Mouse (Mus musculus) MEL (cell line): ENCODE data around the gene Naga. TPM values are rescaled to one million over a fixed set of nuclear protein-coding genes. Genes with fewer than 3 reads are reported as not detected.

ENCODE experiments used
- polyA plus RNA-seq, 2 experiments: library from polyadenylated mRNA; stranded (reverse) in 1 of 2; unstranded in 1 of 2; fragments of >175 nt in 1 of 2; fragments of >200 nt in 1 of 2; gene quantifications; 2 replicates each; pipeline versions ENCODE4 v1.2.1 to v1.2.4; 2012; ENCODE audit warnings: low replicate concordance in 2 of 2, low read depth in 1 of 2; ENCODE audit not compliant: insufficient read length in 2 of 2, insufficient read depth in 1 of 2, missing spikeins in 1 of 2
- total RNA-seq: library from RNA; depleted of rRNA; stranded (reverse); fragments of 300-350 nt; gene quantifications from 2 replicates; pipeline ENCODE4 v1.2.3, GENCODE M21; 2012; rRNA removed

The Naga gene
- total and polyA plus RNA-seq, 3 experiments: 26.4 to 59.5 TPM; not detected in 1

Other genes starting within 250 kb of the Naga start
- gene Ccdc134, start 211.0 kb downstream of the Naga start, total RNA-seq: 11.8 and 19.7 TPM in 2 replicates
- gene Ccdc134, start 211.0 kb downstream of the Naga start, polyA plus RNA-seq: 10 to 100 TPM in 1 of 2 experiments, not detected in 1; 17.5 TPM
- gene Srebf2, start 191.7 kb downstream of the Naga start, total RNA-seq: 40.5 and 52.2 TPM in 2 replicates
- gene Srebf2, start 191.7 kb downstream of the Naga start, polyA plus RNA-seq: 100 to 1,000 TPM in 1 of 2 experiments, not detected in 1; 161 TPM
- gene Shisa8, start 126.1 kb downstream of the Naga start, total RNA-seq: not detected in 2 replicates
- under 1 TPM in 1 of 2 experiments, not detected in 1; 0.10 TPM for gene Shisa8, start 126.1 kb downstream of the Naga start, polyA plus RNA-seq
- gene Tnfrsf13c, start 114.6 kb downstream of the Naga start, total RNA-seq: 1.5 TPM in 2 replicates
- gene Tnfrsf13c, start 114.6 kb downstream of the Naga start, polyA plus RNA-seq: under 1 TPM in 1 of 2 experiments, not detected in 1; 0.63 TPM
- gene Cenpm, start 94.2 kb downstream of the Naga start, total RNA-seq: 23.5 and 23.7 TPM in 2 replicates
- 10 to 100 TPM in 1 of 2 experiments, not detected in 1; 56.3 TPM for gene Cenpm, start 94.2 kb downstream of the Naga start, polyA plus RNA-seq
- gene 1500009C09Rik, start 86.5 kb downstream of the Naga start, total RNA-seq: not detected in 2 replicates
- not detected for gene 1500009C09Rik, start 86.5 kb downstream of the Naga start, polyA plus RNA-seq
- not detected in 2 replicates for gene Sept3, start 64.0 kb downstream of the Naga start, total RNA-seq
- not detected for gene Sept3, start 64.0 kb downstream of the Naga start, polyA plus RNA-seq
- gene Wbp2nl, start 40.0 kb downstream of the Naga start, total RNA-seq: not detected in 2 replicates
- not detected for gene Wbp2nl, start 40.0 kb downstream of the Naga start, polyA plus RNA-seq
- 25.1 and 34.9 TPM in 2 replicates for gene Pheta2, start within 50 bp of the Naga start, total RNA-seq
- gene Pheta2, start within 50 bp of the Naga start, polyA plus RNA-seq: 10 to 100 TPM in 1 of 2 experiments, not detected in 1; 39.3 TPM
- gene Smdt1, start within 50 bp of the Naga start, total RNA-seq: 111 and 132 TPM in 2 replicates
- gene Smdt1, start within 50 bp of the Naga start, polyA plus RNA-seq: 100 to 1,000 TPM in 1 of 2 experiments, not detected in 1; 159 TPM
- 377 and 417 TPM in 2 replicates for gene Ndufa6, start 15.4 kb upstream of the Naga start, total RNA-seq
- 100 to 1,000 TPM in 1 of 2 experiments, not detected in 1; 235 TPM for gene Ndufa6, start 15.4 kb upstream of the Naga start, polyA plus RNA-seq
- gene Cyp2d22, start 41.3 kb upstream of the Naga start, total RNA-seq: not detected in 2 replicates
- under 1 TPM in 1 of 2 experiments, not detected in 1; 0.10 TPM for gene Cyp2d22, start 41.3 kb upstream of the Naga start, polyA plus RNA-seq
- not detected in 2 replicates for gene Cyp2d11, start 55.1 kb upstream of the Naga start, total RNA-seq
- gene Cyp2d11, start 55.1 kb upstream of the Naga start, polyA plus RNA-seq: not detected
- gene Cyp2d10, start 68.3 kb upstream of the Naga start, total RNA-seq: not detected in 2 replicates
- gene Cyp2d10, start 68.3 kb upstream of the Naga start, polyA plus RNA-seq: not detected
- gene Cyp2d9, start 94.5 kb upstream of the Naga start, total RNA-seq: not detected in 2 replicates
- not detected for gene Cyp2d9, start 94.5 kb upstream of the Naga start, polyA plus RNA-seq
- gene Cyp2d12, start 216.1 kb upstream of the Naga start, total RNA-seq: not detected in 2 replicates
- not detected for gene Cyp2d12, start 216.1 kb upstream of the Naga start, polyA plus RNA-seq